Mouse (Mus musculus) CH12.LX (cell line): Measurements from ENCODE around the gene Capn8. TPM values are rescaled to one million over a fixed set of nuclear protein-coding genes. Genes with fewer than 3 reads are reported as not detected.

Source experiments
- DNase-seq: peaks from one replicate; pipeline ENCODE4 v3.0.0-alpha.2; 2013; ENCODE audit errors: extremely low read depth
- H3K27ac ChIP-seq: 2 replicates; pipeline ENCODE4 v1.5.1; 2012; ENCODE audit warnings: low read depth, mild to moderate bottlenecking, control low read depth, moderate library complexity; ENCODE audit not compliant: insufficient read depth
- H3K27me3 ChIP-seq: replicated peaks from 2 replicates; pipeline ENCODE3; 2012; ENCODE audit warnings: inconsistent platforms
- H3K36me3 ChIP-seq, 2 experiments: replicated peaks in 1 of 2; 2 replicates each; pipeline versions ENCODE3 to v1.6.1; 2012; ENCODE audit warnings: inconsistent platforms in 1 of 2, low read length in 1 of 2, mild to moderate bottlenecking in 1 of 2, mixed read lengths in 1 of 2, moderate library complexity in 1 of 2; ENCODE audit not compliant: control insufficient read depth in 1 of 2, insufficient read depth in 1 of 2
- H3K4me1 ChIP-seq, 2 experiments: 2 replicates each; pipeline ENCODE4 v1.6.1; 2012; ENCODE audit warnings: inconsistent platforms in 1 of 2, moderate library complexity in 1 of 2; ENCODE audit not compliant: insufficient read depth in 2 of 2, control insufficient read depth in 1 of 2
- H3K4me2 ChIP-seq: 2 replicates; pipeline ENCODE4 v1.6.1; 2012; ENCODE audit warnings: low read depth, mild to moderate bottlenecking, control low read depth; ENCODE audit not compliant: poor library complexity, insufficient read depth, severe bottlenecking
- H3K4me3 ChIP-seq, 3 experiments: fragments of 150-350 bp in 1 of 3; sonication (generic) in 1 of 3; replicated peaks in 1 of 3; 2 replicates each; pipeline versions ENCODE3 to v1.5.1; 2011 to 2012; ENCODE audit warnings: low read depth in 2 of 3, low read length in 2 of 3, mild to moderate bottlenecking in 2 of 3, moderate library complexity in 2 of 3, control low read depth in 1 of 3, improper control_type of control experiment in 1 of 3, inconsistent platforms in 1 of 3, mixed read lengths in 1 of 3; ENCODE audit not compliant: poor library complexity in 1 of 3
- H3K79me2 ChIP-seq: replicated peaks from 2 replicates; pipeline ENCODE4 v1.6.1; 2012; ENCODE audit warnings: mild to moderate bottlenecking, moderate library complexity; ENCODE audit not compliant: control insufficient read depth, poor library complexity, insufficient read depth, severe bottlenecking; ENCODE audit errors: extremely low read depth
- H3K9ac ChIP-seq: 2 replicates; pipeline ENCODE4 v1.6.1; 2012; ENCODE audit warnings: low read depth, mild to moderate bottlenecking, control low read depth, moderate library complexity; ENCODE audit not compliant: insufficient read depth
- H3K9me3 ChIP-seq: replicated peaks from 2 replicates; pipeline ENCODE3; 2012; ENCODE audit warnings: low read length, inconsistent platforms, mixed read lengths
- CHD2 ChIP-seq: IDR thresholded peaks from 2 replicates; pipeline ENCODE4 v1.6.1; 2011; ENCODE audit warnings: low read length, improper control_type of control experiment
- EP300 ChIP-seq: IDR thresholded peaks from 2 replicates; pipeline ENCODE4 v1.6.1; 2011; ENCODE audit warnings: low read length, improper control_type of control experiment
- ETS1 ChIP-seq: conservative IDR thresholded peaks from 2 replicates; pipeline ENCODE4 v1.6.1; 2012; ENCODE audit warnings: low read depth, mild to moderate bottlenecking, inconsistent platforms, low read length, improper control_type of control experiment, moderate library complexity
- JUN ChIP-seq: IDR thresholded peaks from 2 replicates; pipeline ENCODE4 v1.6.1; 2011; ENCODE audit warnings: low read depth, mild to moderate bottlenecking, low read length, improper control_type of control experiment, moderate library complexity; ENCODE audit not compliant: insufficient read depth
- JUND ChIP-seq: conservative IDR thresholded peaks from 2 replicates; pipeline ENCODE4 v1.6.1; 2011; ENCODE audit warnings: low read depth, low read length, improper control_type of control experiment
- MAZ ChIP-seq: IDR thresholded peaks from 2 replicates; pipeline ENCODE4 v1.6.1; 2012; ENCODE audit warnings: low read depth, mild to moderate bottlenecking, inconsistent platforms, low read length, improper control_type of control experiment, moderate library complexity
- MYC ChIP-seq: IDR thresholded peaks from 2 replicates; pipeline ENCODE4 v1.6.1; 2011; ENCODE audit warnings: low read depth, mild to moderate bottlenecking, improper control_type of control experiment, low read length
- PAX5 ChIP-seq: IDR thresholded peaks from 2 replicates; pipeline ENCODE4 v1.6.1; 2012; ENCODE audit warnings: low read length, inconsistent platforms, mixed read lengths
- POLR2A ChIP-seq: IDR thresholded peaks from 2 replicates; pipeline ENCODE4 v1.6.1; 2011; ENCODE audit warnings: low read depth, mild to moderate bottlenecking, improper control_type of control experiment, low read length
- RCOR1 ChIP-seq: conservative IDR thresholded peaks from 2 replicates; pipeline ENCODE4 v1.6.1; 2012; ENCODE audit warnings: low read depth, mild to moderate bottlenecking, inconsistent platforms, low read length, improper control_type of control experiment
- SIN3A ChIP-seq: IDR thresholded peaks from 2 replicates; pipeline ENCODE4 v1.6.1; 2012; ENCODE audit warnings: low read length, improper control_type of control experiment, inconsistent platforms
- SMC3 ChIP-seq: IDR thresholded peaks from 2 replicates; pipeline ENCODE4 v1.6.1; 2011; ENCODE audit warnings: low read depth, low read length, improper control_type of control experiment
- TBP ChIP-seq: conservative IDR thresholded peaks from 2 replicates; pipeline ENCODE4 v1.6.1; 2011; ENCODE audit warnings: low read depth, low read length, improper control_type of control experiment
- USF1 ChIP-seq: IDR thresholded peaks from 2 replicates; pipeline ENCODE4 v1.6.1; 2014; ENCODE audit warnings: low read depth, mild to moderate bottlenecking, inconsistent platforms, low read length, improper control_type of control experiment
- USF2 ChIP-seq: conservative IDR thresholded peaks from 2 replicates; pipeline ENCODE4 v1.6.1; 2011; ENCODE audit warnings: low read depth, low read length, improper control_type of control experiment
- ZC3H11A ChIP-seq: IDR thresholded peaks from 2 replicates; pipeline ENCODE4 v1.6.1; 2012; ENCODE audit warnings: low read depth, mild to moderate bottlenecking, inconsistent platforms, low read length, improper control_type of control experiment
- ZKSCAN1 ChIP-seq: IDR thresholded peaks from 2 replicates; pipeline ENCODE4 v1.6.1; 2012; ENCODE audit warnings: low read depth, inconsistent platforms, low read length, improper control_type of control experiment, borderline replicate concordance
- dilution Hi-C: fragments of 300-500 bp; cut with MboI; formaldehyde crosslinking; loops from 2 replicates; pipeline ENCODE4 v1.14.3; 2020; ENCODE audit warnings: low sequenced_read_pairs; ENCODE audit not compliant: extremely low pct_unique_long_range_greater_than_20kb, extremely low pct_ligation_motif_present
- in situ Hi-C: fragments of 300-500 bp; cut with MboI; formaldehyde crosslinking; loops from 3 replicates; pipeline ENCODE4 v1.14.3; 2019; ENCODE audit warnings: low sequenced_read_pairs, low pct_ligation_motif_present, low pct_unique_long_range_greater_than_20kb, mixed read lengths
- polyA plus RNA-seq: library from polyadenylated mRNA; unstranded; fragments of >175 nt; gene quantifications from 2 replicates; pipeline ENCODE4 v1.2.1, GENCODE M21; 2012; ENCODE audit warnings: low read depth; ENCODE audit not compliant: insufficient read length
- total RNA-seq, 2 experiments: library from RNA; depleted of rRNA; stranded (reverse); fragments of 300-350 nt in 1 of 2; fragments of >200 nt in 1 of 2; gene quantifications; 2 replicates each; pipeline ENCODE4 v1.2.3; 2012 to 2014

Gene Capn8
- total and polyA plus RNA-seq, 3 experiments, result not detected

- H3K4me3 ChIP-seq, result no peak overlapping the region
- H3K9me3 ChIP-seq, result no peaks in the 10 kb centered on the region
- no peaks in the 10 kb centered on the region for H3K79me2 ChIP-seq
- H3K4me1 ChIP-seq, result no peaks in the 10 kb centered on the region
- in situ Hi-C loops, result no loop called here
- DNase-seq, result no peak
- H3K36me3 ChIP-seq, result no peaks in the 10 kb centered on the region
- dilution Hi-C loops, result no loop called here
- no peak for TF ChIP-seq MYC
- TF ChIP-seq EP300, result no peak
- TF ChIP-seq TBP, result no peak
- TF ChIP-seq ETS1, result no peak
- TF ChIP-seq SMC3, result no peak
- TF ChIP-seq ZC3H11A, result no peak
- no peak for TF ChIP-seq RCOR1
- TF ChIP-seq POLR2A, result no peak
- TF ChIP-seq USF1, result no peak
- TF ChIP-seq ZKSCAN1, result no peak
- no peak for TF ChIP-seq PAX5
- TF ChIP-seq MAZ, result no peak
- TF ChIP-seq CHD2, result no peak
- TF ChIP-seq JUND, result no peak
- TF ChIP-seq JUN, result no peak
- TF ChIP-seq SIN3A, result no peak
- TF ChIP-seq, all 38 proteins: peak for 0
- no peak overlapping the region for H3K4me2 ChIP-seq
- peaks cover 2% of the 10 kb centered on the region for H3K27me3 ChIP-seq
- H3K27ac ChIP-seq, result no peak overlapping the region
- no peak overlapping the region for H3K9ac ChIP-seq
Measured at GRCm38 (mm10) chr1:182584169-182584568, 19.4 kb downstream of the Capn8 start.

DNA sequence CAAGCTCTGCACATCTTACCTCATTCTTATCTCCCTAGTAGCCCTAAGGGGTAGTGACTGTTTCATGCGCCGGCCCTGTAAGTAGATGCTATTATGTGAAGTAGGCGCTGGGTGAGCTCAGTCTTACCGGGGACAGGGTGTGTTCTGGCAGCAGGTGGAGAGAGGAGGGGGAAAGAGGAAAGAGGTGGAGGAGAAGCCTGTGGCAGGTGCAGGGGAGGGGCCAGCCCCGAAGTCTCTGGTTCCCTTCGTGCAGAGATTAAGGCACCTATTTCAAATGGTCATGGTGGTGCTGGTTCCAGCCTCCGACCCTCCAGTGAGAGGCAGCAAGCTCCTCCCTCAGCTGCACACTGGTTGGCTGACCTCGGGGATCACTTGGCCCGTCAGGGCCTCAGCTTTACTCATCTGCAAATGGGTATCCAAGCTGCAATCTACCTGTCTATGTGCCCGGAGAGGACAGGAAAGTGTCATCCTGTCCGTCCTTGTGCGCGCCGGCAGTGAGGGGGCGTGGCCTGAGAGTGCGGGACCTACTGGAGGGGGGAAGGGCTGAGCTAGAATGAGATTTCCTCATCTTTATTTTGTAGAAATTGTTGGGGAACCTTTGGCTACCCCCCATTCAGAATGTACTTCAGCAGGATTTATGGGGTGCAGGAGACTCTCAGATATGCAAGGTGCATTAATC, 20.5 kb downstream of the Capn8 start:
- no peak for DNase-seq
- in situ Hi-C loops, result no loop called here
- dilution Hi-C loops, result no loop called here

More for the DNA sequence above, 20.5 kb downstream of the Capn8 start:
- peak overlapping the region; percentile 63 for H3K4me2 ChIP-seq
- H3K27me3 ChIP-seq, result peaks cover under 1% of the 10 kb centered on the region
- no peaks in the 10 kb centered on the region for H3K9me3 ChIP-seq
- H3K4me1 ChIP-seq, result no peaks in the 10 kb centered on the region
- no peaks in the 10 kb centered on the region for H3K79me2 ChIP-seq
- no peak overlapping the region for H3K9ac ChIP-seq
- no peak overlapping the region for H3K27ac ChIP-seq
- H3K36me3 ChIP-seq, result no peaks in the 10 kb centered on the region
- TF ChIP-seq CHD2, result peak; percentile 31; the same call in 1 of the 2 replicates
- no peak for TF ChIP-seq USF2
- peak overlapping the region in 1 of 3 experiments; percentile 33 for H3K4me3 ChIP-seq
